In genomic region chr6:61073267-61073666, GRCm38 (mm10) we compare ENCODE assay signal across 25 mouse cellular contexts.
"Had no signal": no experiment of that assay in that cellular context is flagged by ENCODE, and none has a peak within 500 bp of the region (broad histone marks: within the 10 kb centered on the region; RNA-seq: fewer than 3 reads in every experiment).

No protein-coding gene starts in this region.

- ATAC-seq: liver, embryonic 12.5 days had no signal

- H3K36me3 ChIP-seq: kidney, embryonic 15.5 days; limb, embryonic 10.5 days; limb, embryonic 13.5 days; liver, embryonic 12.5 days; liver, embryonic 15.5 days; lung, embryonic 15.5 days; midbrain, embryonic 10.5 days; neural tube, embryonic 12.5 days; neural tube, embryonic 15.5 days had no signal

- H3K27ac ChIP-seq: kidney, embryonic 15.5 days; left cerebral cortex, adult 2 months; limb, embryonic 10.5 days; limb, embryonic 13.5 days; liver, embryonic 12.5 days; liver, embryonic 15.5 days; lung, embryonic 15.5 days; midbrain, embryonic 10.5 days; neural tube, embryonic 12.5 days; neural tube, embryonic 15.5 days; stomach, postnatal 0 days had no signal

- DNase-seq: kidney, postnatal 10 days; kidney, postnatal 36 days; liver; lung, adult 18-20 months; lung, postnatal 10 days; lung, postnatal 36 days; midbrain, embryonic 14.5 days; right cerebral cortex, adult 18-20 months; right cerebral cortex, postnatal 14 days; right cerebral cortex, postnatal 4 days; thymus, adult 2 months; thymus, postnatal 14 days; thymus, postnatal 4 days had no signal

- H3K4me3 ChIP-seq: kidney, embryonic 15.5 days; left cerebral cortex, adult 2 months; limb, embryonic 10.5 days; limb, embryonic 13.5 days; liver, embryonic 12.5 days; liver, embryonic 15.5 days; lung, embryonic 15.5 days; megakaryocyte, embryonic 14.5 days; midbrain, embryonic 10.5 days; neural tube, embryonic 12.5 days; neural tube, embryonic 15.5 days had no signal

- H3K9me3 ChIP-seq: kidney, embryonic 15.5 days; limb, embryonic 10.5 days; limb, embryonic 13.5 days; liver, embryonic 12.5 days; liver, embryonic 15.5 days; lung, embryonic 15.5 days; megakaryocyte, embryonic 14.5 days; midbrain, embryonic 10.5 days; neural tube, embryonic 12.5 days; neural tube, embryonic 15.5 days had no signal

- H3K4me1 ChIP-seq: kidney, embryonic 15.5 days; liver, embryonic 12.5 days; liver, embryonic 15.5 days; lung, embryonic 15.5 days; megakaryocyte, embryonic 14.5 days; neural tube, embryonic 12.5 days had no signal

- H3K27me3 ChIP-seq: kidney, embryonic 15.5 days; limb, embryonic 13.5 days; liver, embryonic 12.5 days; liver, embryonic 15.5 days; lung, embryonic 15.5 days; megakaryocyte, embryonic 14.5 days; neural tube, embryonic 12.5 days; neural tube, embryonic 15.5 days had no signal

- H3K4me2 ChIP-seq: kidney, embryonic 15.5 days; limb, embryonic 13.5 days; liver, embryonic 12.5 days; liver, embryonic 15.5 days; lung, embryonic 15.5 days; neural tube, embryonic 12.5 days; neural tube, embryonic 15.5 days had no signal

- H3K9ac ChIP-seq: kidney, embryonic 15.5 days; limb, embryonic 13.5 days; liver, embryonic 12.5 days; liver, embryonic 15.5 days; lung, embryonic 15.5 days; neural tube, embryonic 12.5 days; neural tube, embryonic 15.5 days had no signal
